Mouse (Mus musculus) spleen, embryonic (tissue): ENCODE results near the gene Fbxo36.

Experiments used
- CTCF ChIA-PET: fragments of 350-600 bp; sonication (Branson Sonifier 250); formaldehyde crosslinking; loops from one replicate; lab custom pipeline; 2022; lab: Charles Lee

Fbxo36 gene

DNA sequence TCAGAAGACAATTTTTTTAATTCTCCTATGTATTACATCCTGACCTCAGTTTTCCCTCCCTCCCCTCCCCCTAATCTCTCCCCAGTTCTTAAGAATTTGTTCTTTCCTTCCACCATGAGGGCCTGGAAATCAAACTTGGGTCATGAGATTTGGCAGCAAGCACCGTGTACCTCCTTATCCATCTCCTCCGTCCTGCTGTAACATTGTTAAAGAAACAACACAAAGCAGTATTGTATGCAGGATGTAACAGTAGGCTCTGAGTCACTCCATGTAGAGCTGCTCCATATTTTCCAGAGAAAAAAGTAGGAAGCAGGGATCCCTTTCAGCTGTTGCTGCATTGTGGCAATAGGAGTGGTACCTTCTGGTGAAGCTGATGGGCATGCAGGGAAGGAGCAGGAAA lies 16.1 kb downstream of the Fbxo36 start:
- CTCF ChIA-PET = no interaction called here

- CTCF ChIA-PET = no interaction called here
Measured at GRCm38 (mm10) chr1:84859597-84859996, 20.0 kb downstream of the Fbxo36 start.

GRCm38 (mm10) chr1:84860360-84861254 lies 21.0 kb downstream of the Fbxo36 start:
- CTCF ChIA-PET = no interaction called here

GRCm38 (mm10) chr1:84861255-84861630 lies 21.6 kb downstream of the Fbxo36 start:
- CTCF ChIA-PET = no interaction called here

GRCm38 (mm10) chr1:84864645-84865044 lies 25.0 kb downstream of the Fbxo36 start:
- CTCF ChIA-PET = no interaction called here

GRCm38 (mm10) chr1:84866231-84866630 lies 26.6 kb downstream of the Fbxo36 start:
- CTCF ChIA-PET = no interaction called here

GRCm38 (mm10) chr1:84866706-84867230 lies 27.1 kb downstream of the Fbxo36 start:
- CTCF ChIA-PET = no interaction called here

- CTCF ChIA-PET = no interaction called here
Measured at GRCm38 (mm10) chr1:84868311-84868710, 28.7 kb downstream of the Fbxo36 start.

- CTCF ChIA-PET = no interaction called here
Measured at GRCm38 (mm10) chr1:84868841-84869240, 29.2 kb downstream of the Fbxo36 start.

DNA sequence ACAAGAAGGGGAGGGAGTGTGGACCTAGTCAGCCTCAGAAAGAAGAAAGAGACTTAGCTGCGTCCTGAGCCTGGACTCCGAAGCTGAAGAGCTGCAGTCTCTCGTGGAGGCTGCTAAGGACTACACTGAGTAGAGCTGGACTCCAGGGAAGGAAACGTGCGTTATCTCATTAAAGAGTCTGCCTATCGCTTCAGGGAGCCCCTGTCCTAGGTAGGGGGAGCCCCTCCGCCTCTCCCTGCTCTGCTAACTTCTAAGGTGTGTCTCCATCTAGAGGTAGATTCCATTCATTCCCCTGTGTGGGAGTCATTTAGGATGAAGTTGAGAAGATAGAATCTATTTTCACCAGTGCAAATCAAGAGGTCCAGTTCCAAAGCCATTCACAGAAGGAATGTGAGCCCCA lies 29.9 kb downstream of the Fbxo36 start:
- CTCF ChIA-PET = no interaction called here

DNA sequence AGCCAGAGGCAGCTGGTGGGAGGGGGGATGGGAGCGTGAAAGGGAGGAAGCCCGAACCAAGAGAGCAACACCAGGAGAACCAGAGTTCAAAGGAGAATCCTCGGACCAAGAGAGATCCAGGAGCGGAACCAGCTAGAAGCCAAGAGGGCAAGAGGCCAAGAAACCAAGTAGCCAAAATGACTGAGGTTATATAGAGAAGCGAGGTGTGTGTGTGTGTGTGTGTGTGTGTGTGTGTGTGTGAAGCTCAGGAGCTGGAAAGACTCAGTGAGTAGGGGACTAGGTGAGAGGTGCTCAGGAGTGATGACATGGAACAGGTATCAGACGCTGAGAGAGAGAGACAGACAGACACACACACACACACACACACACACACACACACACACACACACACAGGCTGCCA lies 31.5 kb downstream of the Fbxo36 start:
- CTCF ChIA-PET = no interaction called here

- CTCF ChIA-PET = no interaction called here
Measured at GRCm38 (mm10) chr1:84872105-84872504, 32.5 kb downstream of the Fbxo36 start.

DNA sequence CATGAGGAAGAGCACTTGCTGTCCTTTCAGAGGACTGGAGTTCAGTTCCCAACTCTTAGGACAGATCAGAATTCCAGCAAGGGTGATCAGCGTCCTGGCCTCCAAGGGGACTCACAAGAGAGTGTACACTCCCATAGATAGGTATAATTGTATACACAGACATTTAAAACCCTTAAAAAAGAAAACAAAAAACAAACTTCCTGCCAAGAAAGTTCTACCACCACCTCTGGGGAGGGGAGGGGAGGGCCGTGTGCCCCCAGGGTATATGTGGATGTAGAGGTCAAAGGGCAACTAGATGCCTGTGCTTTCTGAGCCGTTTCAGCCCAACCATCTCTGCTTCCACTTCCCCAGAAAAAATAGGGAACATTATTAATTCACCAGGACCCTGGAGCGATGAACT lies 33.3 kb downstream of the Fbxo36 start:
- CTCF ChIA-PET = no interaction called here

DNA sequence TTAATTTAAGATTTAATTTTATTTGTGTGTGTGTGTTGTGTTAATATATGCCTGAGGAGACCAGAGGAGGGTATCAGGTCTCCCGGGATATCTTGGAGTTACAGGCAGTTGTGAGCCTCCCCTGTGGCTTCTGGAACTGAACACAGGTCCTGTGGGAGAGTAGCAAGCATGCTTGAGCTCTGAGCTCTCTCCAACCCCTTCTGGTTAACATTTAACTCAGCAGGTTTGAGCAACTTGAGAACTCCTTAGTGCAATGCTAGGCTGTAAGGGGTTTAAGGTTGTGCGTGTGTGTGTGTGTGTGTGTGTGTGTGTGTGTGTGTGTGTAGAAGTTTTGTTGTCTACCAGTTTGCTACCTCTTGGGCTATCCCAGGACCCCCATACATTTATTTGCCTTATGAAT lies 37.9 kb downstream of the Fbxo36 start:
- CTCF ChIA-PET = no interaction called here

GRCm38 (mm10) chr1:84879571-84880120 lies 40.0 kb downstream of the Fbxo36 start:
- CTCF ChIA-PET = no interaction called here

GRCm38 (mm10) chr1:84881248-84882065 lies 41.8 kb downstream of the Fbxo36 start:
- CTCF ChIA-PET = no interaction called here

DNA sequence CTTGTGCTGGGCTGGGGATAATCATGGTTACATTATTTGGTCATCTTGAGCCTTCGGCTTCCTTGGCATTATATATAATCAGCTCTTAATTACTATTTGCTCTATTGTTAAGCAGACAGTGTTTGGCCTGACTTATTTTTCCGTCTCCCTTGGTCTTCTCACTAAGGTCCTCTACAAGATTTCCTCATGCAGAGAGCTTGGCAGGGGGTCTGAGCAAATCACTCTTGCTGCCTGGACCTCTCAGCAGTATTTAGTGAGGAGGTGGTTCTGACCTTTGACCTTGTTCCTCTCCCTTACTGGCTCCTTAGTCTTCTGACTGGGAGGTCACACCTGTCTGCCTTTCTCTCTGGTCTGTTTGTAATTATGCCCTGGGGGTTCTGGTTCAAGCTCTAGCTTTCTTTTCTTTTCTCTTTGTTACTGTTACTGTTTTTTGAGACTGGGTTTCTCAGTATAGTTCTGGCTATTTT lies 42.5 kb downstream of the Fbxo36 start:
- CTCF ChIA-PET = no interaction called here

DNA sequence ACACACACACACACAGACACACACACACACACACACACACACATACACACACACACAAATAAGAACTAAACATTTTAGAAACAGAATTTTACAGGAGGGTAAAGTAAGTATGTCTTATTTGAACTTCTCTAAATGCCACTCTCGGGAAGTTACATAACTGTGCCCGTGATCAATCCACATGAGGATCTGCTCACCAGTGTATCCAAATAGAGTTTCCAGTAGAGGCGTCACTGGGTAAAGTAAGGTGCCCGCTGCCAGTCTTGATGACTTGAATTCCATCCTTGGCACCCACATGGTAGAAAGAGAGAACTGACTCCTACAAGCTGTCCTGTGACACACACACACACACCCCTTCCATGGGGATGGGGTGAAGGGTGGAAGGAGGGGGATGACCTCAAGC lies 43.3 kb downstream of the Fbxo36 start:
- CTCF ChIA-PET = no interaction called here

GRCm38 (mm10) chr1:84883889-84884288 lies 44.2 kb downstream of the Fbxo36 start:
- CTCF ChIA-PET = no interaction called here

GRCm38 (mm10) chr1:84885174-84885573 lies 45.5 kb downstream of the Fbxo36 start:
- CTCF ChIA-PET = no interaction called here

- CTCF ChIA-PET = no interaction called here
Measured at GRCm38 (mm10) chr1:84885921-84886320, 46.3 kb downstream of the Fbxo36 start.

- CTCF ChIA-PET = no interaction called here
Measured at GRCm38 (mm10) chr1:84889330-84890004, 49.8 kb downstream of the Fbxo36 start.
